Mouse (Mus musculus) kidney, adult 2 months (tissue): ENCODE measurements around the gene Slc25a23.

Experiments used
- CTCF ChIP-seq: fragments of 200-500 bp; conservative IDR thresholded peaks from 2 replicates; pipeline ENCODE4 v1.5.1; 2011; ENCODE audit warnings: low read depth, mild to moderate bottlenecking, control low read depth, low read length, moderate library complexity, mixed read lengths; ENCODE audit not compliant: insufficient read depth, insufficient read length
- POLR2A ChIP-seq: fragments of 200-500 bp; IDR thresholded peaks from one replicate; pipeline ENCODE4 v1.6.1; 2011; ENCODE audit warnings: low read depth, low read length, control low read depth

DNA sequence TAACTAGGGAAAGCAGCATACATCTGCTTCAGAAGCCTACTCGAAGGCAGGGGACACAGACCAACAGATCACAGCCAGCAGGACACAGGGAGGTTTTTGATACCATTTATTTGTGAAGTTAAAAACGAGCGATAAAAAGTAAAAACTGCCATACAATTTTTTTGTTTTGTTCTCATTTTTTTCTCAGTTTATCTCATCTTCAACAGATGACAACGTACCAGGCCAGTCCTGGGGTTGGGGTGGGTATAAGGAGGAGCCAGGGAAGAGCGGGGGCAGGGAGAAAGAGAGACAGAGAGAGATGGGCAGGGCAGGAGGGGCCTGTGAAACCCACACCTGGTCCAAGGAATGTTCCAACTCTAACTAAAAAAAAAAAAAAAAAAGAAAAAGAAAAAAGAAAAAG lies 38.7 kb downstream of the Slc25a23 start:
- TF ChIP-seq CTCF (no peak), POLR2A (no peak)
